Mouse (Mus musculus) olfactory bulb, adult 2 months (tissue): ENCODE measurements at regions not wholly inside any gene's neighbourhood (a gene's known extent, or its start where the extent isn't known, plus 50 kb on each side); places are given as distances from the start of the nearest gene placed in this dataset.
"Not testable (repeated sequence)": the region's sequence is repeated elsewhere in the genome, so short reads cannot be mapped to it uniquely, and the experiment has no call there.

Experiments used
- H3K27ac ChIP-seq: fragments of 200-500 bp; 2 replicates; pipeline ENCODE4 v1.5.1; 2012; ENCODE audit warnings: low read depth, low read length; ENCODE audit not compliant: insufficient read depth
- H3K4me1 ChIP-seq: fragments of 200-500 bp; 2 replicates; pipeline ENCODE4 v1.6.1; 2012; ENCODE audit warnings: low read length; ENCODE audit not compliant: control insufficient read depth, insufficient read depth
- H3K4me3 ChIP-seq: fragments of 200-500 bp; 2 replicates; pipeline ENCODE4 v1.5.1; 2012; ENCODE audit warnings: mild to moderate bottlenecking, low read depth, low read length, moderate library complexity; ENCODE audit not compliant: insufficient read depth
- CTCF ChIP-seq: fragments of 200-500 bp; IDR thresholded peaks from 2 replicates; pipeline ENCODE4 v1.5.1; 2012; ENCODE audit warnings: low read depth, mild to moderate bottlenecking, low read length, moderate library complexity; ENCODE audit not compliant: insufficient read depth
- POLR2A ChIP-seq: fragments of 200-500 bp; IDR thresholded peaks from 2 replicates; pipeline ENCODE4 v1.6.1; 2012; ENCODE audit warnings: mild to moderate bottlenecking, low read depth, low read length, moderate library complexity; ENCODE audit not compliant: insufficient read depth
- WGBS: fragments of 180-500 bp; shearing (Covaris S2); methylation state at CpG from one replicate; pipeline ENCODE4 v1.1.7; 2018; 5-methylcytosine and 5-hydroxymethylcytosine counted together

DNA sequence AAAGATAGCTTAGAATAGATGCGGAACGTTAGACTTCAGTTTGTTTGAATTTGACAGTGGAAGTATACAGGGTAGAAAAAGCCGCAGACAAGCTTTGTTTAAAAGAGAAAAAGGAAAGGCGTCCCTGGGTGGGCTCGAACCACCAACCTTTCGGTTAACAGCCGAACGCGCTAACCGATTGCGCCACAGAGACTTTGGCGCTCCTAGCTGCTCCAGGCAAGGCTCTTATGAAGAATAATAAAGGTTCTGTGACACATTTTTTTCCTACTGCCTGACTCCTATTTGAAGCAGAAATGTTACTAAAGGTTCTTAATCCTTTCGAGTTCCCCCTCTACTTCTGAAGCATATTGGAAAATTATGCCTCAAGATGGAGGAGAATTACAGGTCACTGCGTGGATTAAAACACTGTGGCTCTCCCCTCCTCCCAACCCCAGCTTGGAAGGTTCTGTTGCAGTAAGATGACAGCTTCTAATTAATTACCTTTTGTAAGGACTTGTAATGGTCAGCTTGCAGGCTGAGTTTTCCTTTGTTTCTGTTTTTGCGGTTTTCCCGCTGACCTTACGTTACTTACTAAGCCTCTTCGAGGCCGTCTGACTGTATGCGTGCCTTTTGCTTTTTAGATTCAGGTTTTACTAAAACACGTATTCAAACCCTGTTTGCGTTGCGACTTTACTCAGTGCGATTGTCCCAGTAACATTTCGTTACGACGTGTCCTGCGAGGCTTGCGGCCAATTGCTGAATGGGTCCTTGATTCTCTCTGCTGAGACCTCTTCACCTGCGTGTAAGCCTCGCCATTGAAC, 85.1 kb upstream of the Commd3 start:
- H3K27ac ChIP-seq: no peak overlapping the region
- H3K4me1 ChIP-seq: no peaks in the 10 kb centered on the region
- H3K4me3 ChIP-seq: peak overlapping the region; percentile 46
- TF ChIP-seq CTCF: no peak
- under 1% methylated on average over 31 of the region's 31 CpGs for WGBS

DNA sequence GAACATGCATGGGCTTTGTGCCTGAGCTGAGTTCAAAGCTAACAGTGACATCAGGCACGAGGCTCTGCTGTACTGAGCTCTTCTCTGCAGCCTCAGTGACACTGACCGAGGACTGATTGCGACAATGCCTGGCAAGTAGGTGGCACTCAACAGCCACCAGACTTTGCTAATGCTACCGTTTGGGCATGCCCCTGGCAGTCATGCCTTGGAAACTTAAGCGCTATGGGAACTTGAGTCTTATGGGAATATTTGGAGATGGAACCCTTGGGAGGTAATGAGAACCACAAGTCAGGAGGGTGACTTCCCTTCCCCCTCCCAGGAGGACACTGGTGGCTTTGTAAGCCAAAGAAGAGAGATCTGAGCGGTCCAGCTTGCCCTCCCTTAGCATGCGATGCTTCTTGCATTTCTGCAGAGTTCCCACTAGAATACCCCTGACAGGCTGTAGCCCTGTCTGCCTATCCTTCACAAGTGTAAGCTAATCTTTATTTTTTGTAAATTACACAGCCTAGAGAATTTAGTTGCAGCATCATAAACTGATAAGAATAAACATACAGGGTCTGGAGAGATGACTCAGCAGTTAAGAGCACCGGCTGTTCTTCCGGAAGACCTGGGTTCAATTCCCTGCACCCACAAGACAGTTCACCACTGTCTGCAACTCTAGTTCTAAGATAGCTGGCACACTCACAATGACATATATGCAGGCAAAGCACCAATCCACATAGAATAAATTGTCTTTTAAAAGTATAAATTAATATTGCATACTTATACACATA, 86.4 kb upstream of the Commd3 start:
- no peak for TF ChIP-seq POLR2A
- no peak for TF ChIP-seq CTCF
- 71% methylated on average over 9 of the region's 9 CpGs for WGBS
- no peak overlapping the region for H3K4me3 ChIP-seq
- H3K27ac ChIP-seq: no peak overlapping the region
- no peaks in the 10 kb centered on the region for H3K4me1 ChIP-seq

DNA sequence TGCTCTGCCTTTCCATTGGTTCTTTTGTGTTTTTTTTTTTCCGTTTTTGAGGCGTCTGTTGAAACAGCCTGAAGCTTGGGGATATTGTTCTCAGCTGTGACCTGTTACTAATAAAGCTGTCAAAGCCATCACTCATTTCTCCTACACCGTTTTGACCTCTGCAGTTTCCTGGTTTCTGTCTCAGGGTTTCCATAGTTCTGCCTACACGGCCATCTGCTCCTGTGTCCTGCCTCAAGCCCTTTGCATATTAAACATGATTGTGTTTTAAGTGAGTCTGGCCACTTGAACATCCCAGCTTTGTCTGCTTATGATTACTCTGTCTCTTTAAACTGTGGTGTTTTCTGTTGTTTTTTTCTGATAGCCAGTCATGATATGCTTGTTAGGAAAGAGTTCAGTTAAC, 114.1 kb upstream of the Commd3 start:
- no peak overlapping the region for H3K27ac ChIP-seq
- TF ChIP-seq POLR2A (no peak), CTCF (no peak)
- H3K4me3 ChIP-seq: no peak overlapping the region
- no peaks in the 10 kb centered on the region for H3K4me1 ChIP-seq
- 59% methylated on average over 4 of the region's 4 CpGs for WGBS

DNA sequence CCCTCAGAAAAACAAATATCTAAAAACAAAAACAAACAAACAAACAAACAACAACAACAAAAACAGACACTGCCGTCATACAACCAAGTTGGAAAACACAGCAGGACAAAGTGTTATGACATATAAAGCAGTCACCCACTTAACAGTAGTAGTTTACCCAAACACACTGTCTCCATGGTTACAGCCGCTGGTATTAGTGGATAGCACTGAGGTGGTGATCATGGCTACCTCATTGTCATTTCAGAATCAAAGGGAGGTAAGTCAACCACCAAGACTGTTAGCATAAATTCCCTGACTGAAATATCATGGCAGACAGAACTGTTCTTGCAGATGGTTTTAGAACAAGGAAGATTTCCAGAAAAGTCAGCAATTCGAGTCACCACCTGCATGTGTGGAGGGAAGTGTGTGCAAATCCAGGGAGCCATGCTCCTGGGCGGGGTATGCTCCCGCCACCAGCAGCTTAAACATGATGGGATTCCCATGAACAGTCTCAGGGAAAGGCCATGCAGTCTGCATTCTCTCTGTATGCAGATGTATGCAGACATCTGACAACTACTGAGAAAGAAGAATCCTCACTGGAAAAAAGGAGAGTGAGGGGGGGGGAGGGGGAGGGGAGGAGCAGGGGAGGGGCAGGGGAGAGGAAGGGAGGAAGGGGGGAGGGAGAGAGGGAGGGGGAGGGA, 124.1 kb upstream of the Commd3 start:
- no peak overlapping the region for H3K4me3 ChIP-seq
- WGBS: 66% methylated on average over 5 of the region's 5 CpGs
- no peak overlapping the region for H3K27ac ChIP-seq
- no peak for TF ChIP-seq POLR2A
- TF ChIP-seq CTCF: no peak
- no peaks in the 10 kb centered on the region for H3K4me1 ChIP-seq

DNA sequence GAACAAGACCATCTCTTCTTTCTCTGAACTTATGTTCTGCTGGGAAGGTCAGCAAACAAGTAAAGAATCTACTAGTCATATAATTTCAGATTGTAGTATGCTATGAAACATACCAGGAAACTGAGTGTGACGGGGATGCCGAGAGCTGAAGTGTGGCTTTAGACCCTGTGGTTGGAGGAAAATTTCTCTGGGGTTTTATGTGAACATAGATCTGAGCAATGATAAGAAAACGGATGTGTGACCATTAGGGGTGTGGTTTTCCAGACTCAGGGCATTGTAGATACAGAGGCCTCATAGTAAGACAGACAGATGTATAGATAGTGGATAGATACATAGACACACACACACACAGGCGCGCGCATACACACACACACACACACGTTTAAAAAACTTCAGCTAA, 131.8 kb upstream of the Dnajc1 start:
- Histone ChIP-seq H3K4me3 (no peak overlapping the region), H3K4me1 (no peaks in the 10 kb centered on the region), H3K27ac (no peak overlapping the region)
- 92% methylated on average over 7 of the region's 7 CpGs for WGBS
- TF ChIP-seq POLR2A (no peak), CTCF (no peak)

DNA sequence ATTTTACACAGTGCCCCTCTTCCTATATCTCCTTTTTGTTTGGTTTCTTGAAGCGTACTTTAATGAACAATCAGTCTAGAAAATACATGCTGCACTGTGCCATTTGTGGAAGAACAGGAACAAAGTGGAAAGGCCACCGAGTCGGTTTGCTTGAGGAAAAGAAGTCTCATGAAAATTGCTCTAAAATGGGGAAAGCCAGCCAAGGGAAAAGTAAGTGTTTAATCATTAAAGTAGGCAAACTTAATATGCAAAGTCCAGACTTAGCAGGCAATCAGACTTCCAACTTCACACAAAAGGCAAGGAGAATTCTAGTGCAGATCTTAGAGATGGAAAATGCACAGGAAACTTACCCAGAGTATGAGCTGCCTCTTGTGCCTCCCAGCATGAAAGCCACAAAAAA, 131.3 kb upstream of the Dnajc1 start:
- 41% methylated on average over 3 of the region's 3 CpGs for WGBS
- Histone ChIP-seq H3K4me1 (no peaks in the 10 kb centered on the region), H3K4me3 (no peak overlapping the region), H3K27ac (no peak overlapping the region)
- TF ChIP-seq POLR2A (no peak), CTCF (no peak)

DNA sequence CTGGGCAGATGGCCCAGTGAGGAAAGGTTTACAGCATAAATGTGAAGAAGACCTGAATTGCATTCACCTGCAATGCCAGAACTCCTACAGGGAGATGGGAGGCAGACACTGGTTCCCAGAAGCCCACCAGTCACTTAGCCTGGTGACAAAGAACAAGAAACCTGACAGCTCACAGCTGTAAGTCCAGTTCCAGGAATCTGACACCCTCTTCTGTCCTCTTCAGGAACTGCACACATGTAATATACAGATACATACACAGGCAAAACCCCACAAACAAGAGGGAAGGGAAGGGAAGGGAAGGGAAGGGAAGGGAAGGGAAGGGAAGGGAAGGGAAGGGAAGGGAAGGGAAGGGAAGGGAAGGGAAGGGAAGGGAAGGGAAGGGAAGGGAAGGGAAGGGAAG, 120.8 kb upstream of the Dnajc1 start:
- Histone ChIP-seq H3K4me1 (no peaks in the 10 kb centered on the region), H3K4me3 (no peak overlapping the region), H3K27ac (no peak overlapping the region)
- no peak for TF ChIP-seq CTCF

DNA sequence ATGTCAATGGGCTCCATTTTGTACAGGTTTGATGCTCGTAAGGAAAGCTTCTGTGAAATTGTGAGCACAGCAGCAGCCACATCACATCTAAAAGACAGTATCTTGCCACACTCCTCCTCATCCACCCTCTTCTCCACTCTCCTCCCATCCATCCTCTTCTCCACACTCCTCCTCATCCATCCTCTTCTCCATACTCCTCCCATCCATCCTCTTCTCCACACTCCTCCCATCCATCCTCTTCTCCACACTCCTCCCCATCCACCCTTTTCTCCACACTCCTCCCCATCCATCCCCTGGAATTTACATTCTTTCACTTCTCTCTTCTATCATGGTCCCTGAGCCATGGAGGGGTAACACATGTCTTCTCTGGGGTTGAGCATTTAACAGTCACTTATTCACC, 116.7 kb upstream of the Dnajc1 start:
- no peak overlapping the region for H3K4me3 ChIP-seq
- no peak overlapping the region for H3K27ac ChIP-seq
- TF ChIP-seq POLR2A: no peak
- H3K4me1 ChIP-seq: no peaks in the 10 kb centered on the region
- WGBS: 91% methylated on average over 1 of the region's 1 CpGs

DNA sequence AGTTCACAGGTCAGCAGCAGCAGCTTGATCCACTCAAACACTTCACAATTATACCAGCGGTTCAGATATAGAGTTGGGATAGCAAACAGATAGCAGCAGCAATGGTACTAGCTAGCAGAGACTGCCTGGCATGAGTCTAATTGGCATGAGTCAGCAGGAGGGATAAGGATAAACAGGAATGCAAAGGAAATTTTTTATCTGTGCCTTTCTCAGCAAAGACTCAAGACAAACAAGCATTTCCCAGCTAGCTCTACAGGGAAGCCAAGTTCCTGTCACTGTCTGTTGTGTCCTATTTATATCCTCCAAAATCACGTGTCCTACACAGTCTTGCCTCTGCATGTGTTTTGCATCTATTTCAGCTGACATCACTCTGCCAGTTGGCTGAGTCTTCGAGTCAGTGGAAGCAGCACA, 80.7 kb upstream of the Dnajc1 start:
- Histone ChIP-seq H3K27ac (no peak overlapping the region; the same call in 1 of the 2 replicates), H3K4me3 (no peak overlapping the region), H3K4me1 (no peaks in the 10 kb centered on the region)
- WGBS: 9% methylated on average over 3 of the region's 3 CpGs
- TF ChIP-seq POLR2A (no peak), CTCF (no peak)

DNA sequence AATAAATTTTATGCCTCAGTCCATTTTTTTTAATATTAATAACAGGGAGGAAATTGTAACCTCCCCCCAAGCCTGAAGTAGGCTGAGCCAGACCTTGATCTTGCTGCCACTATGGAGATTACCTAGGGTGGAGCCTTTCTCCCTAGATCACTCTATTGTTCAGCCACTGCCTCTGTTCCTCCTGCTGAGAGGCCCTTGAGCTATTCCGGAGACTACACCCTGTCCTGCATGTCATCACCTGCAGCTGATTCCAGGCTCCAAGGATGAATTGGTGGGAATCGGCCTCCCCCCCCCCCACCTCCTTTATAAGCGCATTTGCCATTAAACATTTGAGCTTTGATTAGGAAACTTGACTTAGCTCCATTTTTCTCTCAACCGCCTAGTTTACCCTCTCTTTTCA, 68.3 kb upstream of the Dnajc1 start:
- WGBS: 94% methylated on average over 4 of the region's 4 CpGs
- Histone ChIP-seq H3K4me3 (no peak overlapping the region), H3K4me1 (no peaks in the 10 kb centered on the region), H3K27ac (no peak overlapping the region)
- TF ChIP-seq POLR2A (no peak), CTCF (no peak)

DNA sequence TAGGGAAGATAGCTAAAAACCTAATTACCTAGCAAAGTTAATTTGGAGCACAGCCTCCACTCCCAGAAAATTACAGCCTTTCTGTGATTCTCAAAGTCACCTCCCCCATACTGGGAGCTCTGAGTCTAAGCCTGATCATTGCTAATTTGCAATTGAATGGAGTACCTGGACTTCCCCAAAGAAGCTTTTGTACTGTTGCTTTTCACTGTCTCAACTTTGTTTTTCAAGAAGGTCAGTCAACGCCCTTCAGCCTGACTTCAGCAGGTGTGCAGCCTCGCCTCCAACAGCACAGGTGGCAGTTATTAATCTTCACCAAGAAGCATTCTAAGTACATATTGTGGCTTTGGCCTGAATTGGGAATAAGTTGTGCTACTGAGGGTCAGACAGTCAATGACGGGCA, 67.7 kb upstream of the Dnajc1 start:
- not testable (repeated sequence) for H3K4me1 ChIP-seq, H3K4me3 ChIP-seq, H3K27ac ChIP-seq
- WGBS: 87% methylated on average over 3 of the region's 3 CpGs

DNA sequence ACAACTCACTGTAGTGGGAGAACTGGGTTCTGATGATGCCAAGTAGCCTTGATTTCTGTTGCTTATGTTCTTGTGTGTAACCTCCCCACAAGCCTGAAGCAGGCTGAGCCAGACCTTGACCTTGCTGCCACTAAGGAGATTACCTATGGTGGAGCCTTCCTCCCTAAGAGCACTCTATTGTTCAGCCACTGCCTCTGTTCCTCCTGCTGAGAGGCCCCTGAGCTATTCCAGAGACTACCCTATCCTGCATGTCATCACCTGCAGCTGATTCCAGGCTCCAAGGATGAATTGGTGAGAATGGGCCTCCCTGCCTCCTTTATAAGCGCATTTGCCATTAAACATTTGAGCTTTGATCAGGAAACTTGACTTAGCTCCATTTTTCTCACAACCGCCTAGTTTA, 60.8 kb upstream of the Dnajc1 start:
- WGBS: 80% methylated on average over 2 of the region's 2 CpGs
- H3K4me3 ChIP-seq, H3K27ac ChIP-seq, H3K4me1 ChIP-seq: not testable (repeated sequence)
